Mouse (Mus musculus) spleen, adult 12 weeks (tissue): ENCODE results near the gene Olfr1102.

ENCODE experiments used
- DNase-seq: peaks from one replicate; pipeline ENCODE4 v3.0.0; 2022; ENCODE audit warnings: low spot score

The Olfr1102 gene

DNA sequence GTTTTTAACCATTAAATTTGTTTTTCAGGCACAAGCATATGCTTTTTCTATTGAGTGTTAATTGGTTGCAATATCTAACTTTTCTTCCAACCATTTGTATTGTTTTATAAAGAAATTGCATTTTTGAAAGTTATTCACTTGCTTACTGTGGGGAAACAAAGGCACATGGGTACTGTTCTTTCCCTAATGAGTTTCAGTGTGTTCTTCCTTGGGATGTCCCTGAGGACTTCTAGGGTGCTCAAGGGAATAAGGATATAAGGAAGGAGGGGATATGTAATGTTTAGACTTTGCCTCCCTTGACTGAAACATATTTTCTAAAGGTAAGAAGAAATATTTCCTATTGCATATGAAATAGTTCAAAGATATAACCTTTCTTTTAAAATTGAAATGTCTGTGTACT is at the start of gene Olfr1102:
TSS of gene Olfr1102 (plus strand) at position 301 of the 400 bp plus-strand sequence.
- DNase-seq = no peak

DNA sequence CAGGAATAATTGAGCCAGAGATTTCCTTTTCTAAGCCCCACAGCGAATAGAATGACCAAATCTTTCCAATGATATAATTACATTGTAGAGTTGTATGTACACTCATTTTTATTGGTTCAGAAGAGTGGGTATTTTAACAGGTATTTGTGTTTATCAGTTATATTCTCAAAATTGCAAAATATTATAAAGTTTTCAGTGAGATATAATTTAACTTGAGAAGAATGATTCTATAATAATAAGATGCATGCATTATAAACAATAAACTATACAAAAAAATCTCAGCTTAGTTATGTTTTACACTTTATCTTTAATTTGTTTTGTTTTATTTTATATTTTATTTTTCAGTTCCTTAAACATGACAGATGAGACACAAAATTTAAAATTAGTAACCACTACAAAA is 37.6 kb upstream of the Olfr1102 start, which contains the start of gene Olfr1099:
TSS of gene Olfr1099 (minus strand) at position 101 of the 400 bp plus-strand sequence.
- DNase-seq = no peak

DNA sequence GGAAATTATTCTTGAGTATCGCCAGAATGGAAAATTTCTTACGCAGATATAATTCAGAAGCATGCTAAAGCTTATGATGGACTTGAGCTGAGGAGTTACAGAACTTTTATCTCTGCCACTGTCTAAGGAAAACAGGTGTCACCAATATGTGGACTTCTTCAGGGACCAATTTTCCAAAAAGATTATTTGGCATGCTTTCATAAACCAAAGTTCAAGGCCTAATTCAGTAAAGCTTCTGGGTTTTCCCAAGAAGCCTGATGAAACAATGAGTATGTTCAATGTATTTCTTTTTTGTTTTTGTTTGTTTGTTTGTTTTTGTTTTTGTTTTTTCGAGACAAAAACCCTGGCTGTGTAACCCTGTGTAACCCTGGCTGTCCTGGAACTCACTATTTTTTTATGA is 18.3 kb upstream of the Olfr1102 start, which contains the start of gene Olfr1100:
TSS of gene Olfr1100 (minus strand) at position 101 of the 400 bp plus-strand sequence.
- no peak for DNase-seq

DNA sequence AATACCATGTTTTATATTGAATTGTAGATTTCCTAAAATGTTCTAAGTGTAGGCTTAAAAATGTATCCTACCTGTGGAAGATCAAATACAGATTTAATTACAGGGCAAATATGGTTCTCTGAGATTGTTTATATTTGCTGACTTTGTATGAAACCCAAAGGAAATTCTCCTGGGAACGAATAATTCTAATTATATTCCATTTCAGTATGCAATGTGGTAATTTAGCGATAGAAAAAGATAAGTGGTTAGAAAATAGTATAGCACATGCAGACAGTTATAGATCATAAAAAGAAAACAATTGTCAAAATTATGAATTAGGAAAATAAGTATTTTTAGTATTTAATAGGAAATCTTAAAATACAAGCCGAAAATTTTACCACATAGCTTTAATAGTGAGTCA is 7.1 kb upstream of the Olfr1102 start, which contains the start of gene Olfr1101:
TSS of gene Olfr1101 (minus strand) at position 101 of the 400 bp plus-strand sequence.
- no peak for DNase-seq

DNA sequence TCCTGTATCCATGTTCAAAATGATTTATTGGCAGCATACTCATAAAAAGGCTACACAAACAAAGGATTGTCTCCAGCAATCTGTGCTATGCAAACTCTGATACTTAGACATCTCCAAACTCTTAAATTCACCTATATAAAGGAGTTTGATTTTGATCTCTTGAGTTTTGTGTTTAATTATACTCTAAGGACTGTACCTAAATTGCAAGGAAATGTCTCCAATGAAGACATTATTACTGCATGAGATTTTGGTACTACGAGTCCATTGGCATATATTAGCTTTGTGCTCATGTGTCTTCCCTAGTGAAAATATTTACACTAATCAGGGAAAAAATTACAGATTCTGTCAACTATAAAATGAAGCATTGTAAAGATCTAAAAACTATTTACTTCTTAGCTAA is 28.8 kb downstream of the Olfr1102 start, which contains the start of gene Olfr1104:
TSS of gene Olfr1104 (minus strand) at position 101 of the 400 bp plus-strand sequence.
- DNase-seq = no peak

DNA sequence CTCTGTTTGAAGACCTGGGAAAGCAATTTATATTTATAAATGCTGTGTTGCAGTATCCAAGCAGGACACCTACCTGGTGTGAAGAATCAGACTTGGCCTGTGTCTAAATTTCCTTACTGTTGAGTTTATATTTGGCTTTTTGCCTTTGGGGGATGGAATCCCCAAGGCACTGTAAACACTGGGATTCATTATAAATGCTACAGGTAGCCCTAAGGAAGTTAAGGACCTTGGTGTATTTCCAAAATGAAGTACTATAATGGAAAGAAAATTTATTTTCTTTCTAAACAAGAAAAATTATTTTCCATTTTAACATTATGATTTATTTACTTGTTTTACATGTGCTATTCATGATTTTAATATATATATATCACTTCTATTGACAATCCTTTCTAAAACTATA is 38.2 kb downstream of the Olfr1102 start, which contains the start of gene Olfr1105:
TSS of gene Olfr1105 (minus strand) at position 101 of the 400 bp plus-strand sequence.
- DNase-seq = no peak

DNA sequence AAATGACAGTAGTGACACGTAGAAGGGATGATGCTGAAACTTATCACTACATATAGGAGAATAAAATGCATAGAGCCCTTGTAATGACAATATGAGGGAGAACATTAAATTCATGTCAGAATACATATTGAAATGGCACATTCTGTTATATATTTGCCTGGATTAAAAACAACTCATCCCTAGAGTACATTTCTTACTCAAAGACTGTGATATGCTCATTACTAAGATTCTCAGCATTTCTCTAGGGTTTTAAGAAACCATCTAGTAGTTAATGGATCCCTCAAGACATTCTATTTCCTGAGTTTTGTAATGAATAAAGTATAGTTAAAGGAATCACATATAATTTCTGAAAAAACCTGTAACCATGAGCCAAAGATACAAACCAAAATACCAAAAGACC is 54.0 kb downstream of the Olfr1102 start, which contains the start of gene Olfr1106:
TSS of gene Olfr1106 (minus strand) at position 101 of the 400 bp plus-strand sequence.
- DNase-seq = no peak
